Mouse (Mus musculus) neural tube, embryonic 13.5 days (tissue): ENCODE measurements around the gene Agap1. TPM values are rescaled to one million over a fixed set of nuclear protein-coding genes. Genes with fewer than 3 reads are reported as not detected.

Source experiments
- ATAC-seq: fragments of 200-750 bp; cut with Nextera tagmentation; 2 replicates; pipeline ENCODE4 v1.8.0; 2017; ENCODE audit warnings: low read depth, mild to moderate bottlenecking, moderate TSS enrichment, moderate library complexity
- H3K27ac ChIP-seq: fragments of 300-500 bp; sonication (generic); replicated peaks from 2 replicates; pipeline ENCODE4 v1.5.1; 2015; ENCODE audit warnings: moderate library complexity, mild to moderate bottlenecking, inconsistent platforms
- H3K27me3 ChIP-seq: fragments of 300-500 bp; sonication (generic); 2 replicates; pipeline ENCODE4 v1.6.1; 2015; ENCODE audit warnings: mild to moderate bottlenecking, inconsistent platforms
- H3K36me3 ChIP-seq: fragments of 300-500 bp; sonication (generic); 2 replicates; pipeline ENCODE4 v1.6.1; 2015; ENCODE audit warnings: mild to moderate bottlenecking, inconsistent platforms
- H3K4me1 ChIP-seq: fragments of 300-500 bp; sonication (generic); replicated peaks from 2 replicates; pipeline ENCODE4 v1.6.1; 2015; ENCODE audit warnings: inconsistent platforms
- H3K4me2 ChIP-seq: fragments of 300-500 bp; sonication (generic); 2 replicates; pipeline ENCODE4 v1.6.1; 2015; ENCODE audit warnings: inconsistent platforms, mild to moderate bottlenecking, moderate library complexity
- H3K4me3 ChIP-seq: fragments of 300-500 bp; sonication (generic); 2 replicates; pipeline ENCODE4 v1.5.1; 2015; ENCODE audit warnings: mild to moderate bottlenecking, inconsistent platforms
- H3K9ac ChIP-seq: fragments of 300-500 bp; sonication (generic); 2 replicates; pipeline ENCODE4 v1.6.1; 2015; ENCODE audit warnings: moderate library complexity, mild to moderate bottlenecking, inconsistent platforms
- H3K9me3 ChIP-seq: fragments of 300-500 bp; sonication (generic); 2 replicates; pipeline ENCODE4 v1.6.1; 2016; ENCODE audit warnings: inconsistent platforms
- WGBS: fragments of 180-500 bp; shearing (Covaris S2); methylation state at CpG from one replicate; pipeline ENCODE4 v1.1.7; 2015; 5-methylcytosine and 5-hydroxymethylcytosine counted together
- polyA plus RNA-seq: library from polyadenylated mRNA; unstranded; fragments of >200 nt; fragmentation: Nextera tagmentation; extraction: Ambion mirVana; gene quantifications from 2 replicates; pipeline ENCODE4 v1.2.1, GENCODE M21; 2015

The Agap1 gene
- polyA plus RNA-seq, 1 experiment from 2014 or later: 48.1 TPM

- H3K4me3 ChIP-seq: no peak overlapping the region
- H3K4me2 ChIP-seq: peak overlapping the region; percentile 50
- peaks cover 87% of the 10 kb centered on the region for H3K27me3 ChIP-seq
- WGBS: 4% methylated on average over 7 of the region's 7 CpGs
- peaks cover 60% of the 10 kb centered on the region for H3K4me1 ChIP-seq
- H3K9ac ChIP-seq: peak overlapping the region; percentile 51; the same call in 1 of the 2 replicates
- no peaks in the 10 kb centered on the region for H3K9me3 ChIP-seq
- ATAC-seq: no peak
- no peaks in the 10 kb centered on the region for H3K36me3 ChIP-seq
- H3K27ac ChIP-seq: no peak overlapping the region
Measured at GRCm38 (mm10) chr1:89922282-89922681, 467.7 kb downstream of the Agap1 start.

GRCm38 (mm10) chr1:89922883-89923641 is 468.5 kb downstream of the Agap1 start:
- H3K27me3 ChIP-seq: peaks cover 89% of the 10 kb centered on the region

GRCm38 (mm10) chr1:89923642-89924020 is 469.0 kb downstream of the Agap1 start:
- ATAC-seq: no peak
- no peaks in the 10 kb centered on the region for H3K36me3 ChIP-seq
- H3K4me1 ChIP-seq: peaks cover 74% of the 10 kb centered on the region
- WGBS: 15% methylated on average over 14 of the region's 14 CpGs
- peak overlapping the region; percentile 16; the same call in 1 of the 2 replicates for H3K4me3 ChIP-seq
- no peak overlapping the region for H3K27ac ChIP-seq
- peak overlapping the region; percentile 23; the same call in 1 of the 2 replicates for H3K9ac ChIP-seq
- no peaks in the 10 kb centered on the region for H3K9me3 ChIP-seq
- H3K27me3 ChIP-seq: peaks cover 89% of the 10 kb centered on the region
- peak overlapping the region; percentile 50 for H3K4me2 ChIP-seq

More at GRCm38 (mm10) chr1:89922883-89923641, 468.5 kb downstream of the Agap1 start:
- H3K4me3 ChIP-seq: peak overlapping the region; percentile 16
- H3K4me1 ChIP-seq: peaks cover 68% of the 10 kb centered on the region
- WGBS: 2% methylated on average over 40 of the region's 41 CpGs
- H3K36me3 ChIP-seq: no peaks in the 10 kb centered on the region
- no peak overlapping the region for H3K27ac ChIP-seq
- ATAC-seq: no peak
- no peaks in the 10 kb centered on the region for H3K9me3 ChIP-seq
- H3K4me2 ChIP-seq: peak overlapping the region; percentile 50
- H3K9ac ChIP-seq: peak overlapping the region; percentile 51

- Histone ChIP-seq H3K36me3 (no peaks in the 10 kb centered on the region), H3K4me1 (peaks cover 94% of the 10 kb centered on the region), H3K27ac (peak overlapping the region; percentile 61), H3K9ac (peak overlapping the region; percentile 89; the same call in 1 of the 2 replicates), H3K4me3 (peak overlapping the region; percentile 64), H3K4me2 (peak overlapping the region; percentile 80), H3K27me3 (peaks cover 77% of the 10 kb centered on the region), H3K9me3 (no peaks in the 10 kb centered on the region)
- 0 out of 2 replicates have a peak, but pooled peaks have one; percentile 13 for ATAC-seq
- 17% methylated on average over 12 of the region's 12 CpGs for WGBS
Measured at GRCm38 (mm10) chr1:89925501-89926190, 471.0 kb downstream of the Agap1 start.

- H3K9me3 ChIP-seq: no peaks in the 10 kb centered on the region
- H3K36me3 ChIP-seq: no peaks in the 10 kb centered on the region
- H3K9ac ChIP-seq: peak overlapping the region; percentile 89
- H3K4me3 ChIP-seq: peak overlapping the region; percentile 64
- WGBS: 12% methylated on average over 9 of the region's 9 CpGs
- no peak for ATAC-seq
- peaks cover 99% of the 10 kb centered on the region for H3K4me1 ChIP-seq
- H3K27ac ChIP-seq: peak overlapping the region; percentile 61
- H3K4me2 ChIP-seq: peak overlapping the region; percentile 80
- H3K27me3 ChIP-seq: peaks cover 77% of the 10 kb centered on the region
Measured at GRCm38 (mm10) chr1:89926583-89927060, 472.0 kb downstream of the Agap1 start.

- under 1% methylated on average over 36 of the region's 36 CpGs for WGBS
- Histone ChIP-seq H3K27ac (peak overlapping the region; percentile 61), H3K36me3 (no peaks in the 10 kb centered on the region), H3K4me3 (peak overlapping the region; percentile 64), H3K9ac (peak overlapping the region; percentile 89), H3K4me1 (peaks cover 99% of the 10 kb centered on the region), H3K4me2 (peak overlapping the region; percentile 80), H3K27me3 (peaks cover 76% of the 10 kb centered on the region), H3K9me3 (no peaks in the 10 kb centered on the region)
- no peak for ATAC-seq
Measured at GRCm38 (mm10) chr1:89927061-89927661, 472.6 kb downstream of the Agap1 start.

GRCm38 (mm10) chr1:89928676-89929075 is 474.1 kb downstream of the Agap1 start:
- peak overlapping the region; percentile 83; the same call in 1 of the 2 replicates for H3K27ac ChIP-seq
- WGBS: 5% methylated on average over 25 of the region's 25 CpGs
- H3K9me3 ChIP-seq: no peaks in the 10 kb centered on the region
- H3K36me3 ChIP-seq: no peaks in the 10 kb centered on the region
- peak overlapping the region; percentile 89 for H3K9ac ChIP-seq
- peak overlapping the region; percentile 80 for H3K4me2 ChIP-seq
- peaks cover 98% of the 10 kb centered on the region for H3K4me1 ChIP-seq
- H3K4me3 ChIP-seq: peak overlapping the region; percentile 64
- peaks cover 80% of the 10 kb centered on the region for H3K27me3 ChIP-seq
- ATAC-seq: no peak

- ATAC-seq: no peak
- 0% methylated on average over 6 of the region's 6 CpGs for WGBS
- no peaks in the 10 kb centered on the region for H3K9me3 ChIP-seq
- H3K27ac ChIP-seq: peak overlapping the region; percentile 83
- H3K4me1 ChIP-seq: peaks cover 98% of the 10 kb centered on the region
- no peaks in the 10 kb centered on the region for H3K36me3 ChIP-seq
- peak overlapping the region; percentile 89 for H3K9ac ChIP-seq
- peak overlapping the region; percentile 80 for H3K4me2 ChIP-seq
- H3K4me3 ChIP-seq: peak overlapping the region; percentile 64
- H3K27me3 ChIP-seq: peaks cover 80% of the 10 kb centered on the region
Measured at GRCm38 (mm10) chr1:89929181-89929580, 474.6 kb downstream of the Agap1 start.

GRCm38 (mm10) chr1:89929721-89930505 is 475.3 kb downstream of the Agap1 start:
- H3K4me3 ChIP-seq: peak overlapping the region; percentile 64
- H3K27me3 ChIP-seq: peaks cover 80% of the 10 kb centered on the region
- H3K9me3 ChIP-seq: no peaks in the 10 kb centered on the region
- H3K4me2 ChIP-seq: peak overlapping the region; percentile 80
- WGBS: under 1% methylated on average over 48 of the region's 55 CpGs
- peak overlapping the region; percentile 83 for H3K27ac ChIP-seq
- H3K36me3 ChIP-seq: no peaks in the 10 kb centered on the region
- H3K9ac ChIP-seq: peak overlapping the region; percentile 89
- 0 out of 2 replicates have a peak, but pooled peaks have one; percentile 11 for ATAC-seq
- H3K4me1 ChIP-seq: peaks cover 98% of the 10 kb centered on the region

- Histone ChIP-seq H3K36me3 (no peaks in the 10 kb centered on the region), H3K4me1 (peaks cover 98% of the 10 kb centered on the region), H3K4me3 (peak overlapping the region; percentile 64), H3K27ac (peak overlapping the region; percentile 83), H3K27me3 (peaks cover 80% of the 10 kb centered on the region), H3K9me3 (no peaks in the 10 kb centered on the region), H3K4me2 (peak overlapping the region; percentile 80), H3K9ac (peak overlapping the region; percentile 89)
- WGBS: under 1% methylated on average over 45 of the region's 45 CpGs
- peak; percentile 46 for ATAC-seq
Measured at GRCm38 (mm10) chr1:89930551-89930950, 475.9 kb downstream of the Agap1 start.

- Histone ChIP-seq H3K9ac (peak within 1 kb of the TSS; percentile 89), H3K4me2 (peak within 1 kb of the TSS; percentile 80), H3K27me3 (peaks cover 82% of the 10 kb centered on the region), H3K4me3 (peak within 1 kb of the TSS; percentile 64), H3K36me3 (no peaks in the 10 kb centered on the region), H3K27ac (peak within 1 kb of the TSS; percentile 83), H3K9me3 (no peaks in the 10 kb centered on the region), H3K4me1 (peaks cover 98% of the 10 kb centered on the region)
- WGBS: under 1% methylated on average over 33 of the region's 33 CpGs
- ATAC-seq: peak; percentile 78
Measured at GRCm38 (mm10) chr1:89931120-89931519, 476.5 kb downstream of the Agap1 start, which contains the start of gene Gbx2. TSS of gene Gbx2 (minus strand) at chr1:89931179.
